In genomic region chr3:25688789-25689464, GRCm38 (mm10) we compare ENCODE assay signal across 15 mouse cellular contexts.
A peak's percentile ranks its signal among the peaks of the same experiment; 100 is the strongest.
DNase-seq lines count a peak whose midpoint lies in the region; ATAC-seq and TF ChIP-seq lines count a peak whose summit lies in the region.
"Had no signal": no experiment of that assay in that cellular context is flagged by ENCODE, and none has a peak within 500 bp of the region (broad histone marks: within the 10 kb centered on the region; RNA-seq: fewer than 3 reads in every experiment).

No protein-coding gene starts in this region.

- no peak for TF ChIP-seq CTCF in brain, embryonic 14.5 days (IDR thresholded peaks at IDR 0.05; ENCODE audit: borderline replicate concordance, extremely low read depth, insufficient read depth, insufficient read length)

- no peak overlapping the region for H3K9ac ChIP-seq in hindbrain, embryonic 15.5 days
- H3K9ac ChIP-seq in hindbrain, embryonic 11.5 days (ENCODE audit: low read depth, low read length), result no peak overlapping the region
- H3K9ac ChIP-seq: intestine, embryonic 15.5 days; liver, embryonic 15.5 days; stomach, embryonic 15.5 days had no signal

- DNase-seq in hindbrain, embryonic 11.5 days (ENCODE audit: low spot score), result no peak
- peak; percentile 74 for DNase-seq in brain, embryonic 14.5 days (ENCODE audit: low read depth)
- DNase-seq in cerebellum, adult 18-20 months, result peak; percentile 53 to 68
- peak; percentile 45 to 56 for DNase-seq in cerebellum, postnatal 36 days
- no peak for DNase-seq in heart, adult 11 months
- DNase-seq: adrenal gland, postnatal 14 days; gastrocnemius, postnatal 14 days; heart, postnatal 14 days; lung, postnatal 10 days had no signal

- H3K4me3 ChIP-seq in hindbrain, embryonic 15.5 days, result no peak overlapping the region
- H3K4me3 ChIP-seq in hindbrain, embryonic 11.5 days (ENCODE audit: low read depth, low read length), result no peak overlapping the region
- H3K4me3 ChIP-seq: heart, embryonic 10.5 days; intestine, embryonic 15.5 days; liver, embryonic 15.5 days; stomach, embryonic 15.5 days had no signal

- no peaks in the 10 kb centered on the region for H3K4me1 ChIP-seq in hindbrain, embryonic 15.5 days (replicated peaks)
- no peaks in the 10 kb centered on the region for H3K4me1 ChIP-seq in hindbrain, embryonic 11.5 days (replicated peaks; ENCODE audit: control insufficient read depth, insufficient read depth, low read length)
- H3K4me1 ChIP-seq: heart, embryonic 10.5 days; intestine, embryonic 15.5 days; liver, embryonic 15.5 days; stomach, embryonic 15.5 days had no signal

- peak; percentile 69; the same call in 1 of the 2 replicates for ATAC-seq in hindbrain, embryonic 15.5 days (ENCODE audit: low FRiP score, low read depth)
- ATAC-seq in hindbrain, embryonic 11.5 days (ENCODE audit: low FRiP score), result no peak
- no peak for ATAC-seq in inflammation-experienced regulatory T-cells, adult 6 months
- ATAC-seq: intestine, embryonic 15.5 days had no signal

- no peak for TF ChIP-seq POLR2A in brain, embryonic 14.5 days (IDR thresholded peaks at IDR 0.05; ENCODE audit: borderline replicate concordance, extremely low read depth, insufficient read depth, insufficient read length, poor library complexity, severe bottlenecking)

- H3K27me3 ChIP-seq in hindbrain, embryonic 15.5 days, result no peaks in the 10 kb centered on the region
- H3K27me3 ChIP-seq in hindbrain, embryonic 11.5 days (ENCODE audit: control insufficient read depth, insufficient read depth, low read length), result no peaks in the 10 kb centered on the region
- H3K27me3 ChIP-seq: intestine, embryonic 15.5 days; liver, embryonic 15.5 days; stomach, embryonic 15.5 days had no signal

- H3K36me3 ChIP-seq in hindbrain, embryonic 15.5 days, result no peaks in the 10 kb centered on the region
- no peaks in the 10 kb centered on the region for H3K36me3 ChIP-seq in hindbrain, embryonic 11.5 days (ENCODE audit: control insufficient read depth, insufficient read depth, low read length)
- H3K36me3 ChIP-seq: heart, embryonic 10.5 days; intestine, embryonic 15.5 days; liver, embryonic 15.5 days; stomach, embryonic 15.5 days had no signal

- H3K4me2 ChIP-seq in hindbrain, embryonic 15.5 days, result no peak overlapping the region
- H3K4me2 ChIP-seq in hindbrain, embryonic 11.5 days (replicated peaks; ENCODE audit: low read depth, low read length), result no peak overlapping the region
- H3K4me2 ChIP-seq: intestine, embryonic 15.5 days; liver, embryonic 15.5 days; stomach, embryonic 15.5 days had no signal

- no peaks in the 10 kb centered on the region for H3K9me3 ChIP-seq in hindbrain, embryonic 15.5 days
- no peaks in the 10 kb centered on the region for H3K9me3 ChIP-seq in hindbrain, embryonic 11.5 days (ENCODE audit: control insufficient read depth, low read length)
- H3K9me3 ChIP-seq: heart, embryonic 10.5 days; intestine, embryonic 15.5 days; stomach, embryonic 15.5 days had no signal

- H3K27ac ChIP-seq in hindbrain, embryonic 15.5 days (replicated peaks), result no peak overlapping the region
- no peak overlapping the region for H3K27ac ChIP-seq in hindbrain, embryonic 11.5 days (ENCODE audit: low read depth, low read length)
- H3K27ac ChIP-seq: heart, embryonic 10.5 days; intestine, embryonic 15.5 days; liver, embryonic 15.5 days; stomach, embryonic 15.5 days had no signal

- 69% methylated on average over 6 of the region's 6 CpGs for WGBS in hindbrain, embryonic 15.5 days
- WGBS in hindbrain, embryonic 11.5 days, result 83% methylated on average over 6 of the region's 6 CpGs

Comparison
In these comparisons a context has a peak if more than half of its experiments do, and no peak if none do; other contexts are left out.
1. DNase-seq: peak in brain, embryonic 14.5 days (single experiment), cerebellum, adult 18-20 months (2 of 2) and cerebellum, postnatal 36 days (2 of 2); none in hindbrain, embryonic 11.5 days (single experiment) and heart, adult 11 months (single experiment).